Mouse (Mus musculus): Measurements from ENCODE around the gene Mmp7. TPM values are rescaled to one million over a fixed set of nuclear protein-coding genes. Genes with fewer than 3 reads are reported as not detected.

Mmp7 gene
- polyA plus RNA-seq, 1 experiment from 2014 or later: not detected

Other genes with a start within 250 kb of the Mmp7 start
- gene Mmp3, start 246.3 kb upstream of the Mmp7 start, polyA plus RNA-seq (2016; fragmentation: Nextera tagmentation; extraction: Ambion mirVana): not detected in 2 replicates
- not detected in 2 replicates for gene Mmp10, start 189.7 kb upstream of the Mmp7 start, polyA plus RNA-seq (2016; fragmentation: Nextera tagmentation; extraction: Ambion mirVana)
- not detected in 2 replicates for gene Mmp8, start 133.6 kb upstream of the Mmp7 start, polyA plus RNA-seq (2016; fragmentation: Nextera tagmentation; extraction: Ambion mirVana)
- not detected in 2 replicates for gene Mmp27, start 120.7 kb upstream of the Mmp7 start, polyA plus RNA-seq (2016; fragmentation: Nextera tagmentation; extraction: Ambion mirVana)
- gene Mmp20, start 63.9 kb upstream of the Mmp7 start, polyA plus RNA-seq (2016; fragmentation: Nextera tagmentation; extraction: Ambion mirVana): not detected in 2 replicates
- 89.2 and 90.5 TPM in 2 replicates for gene Tmem123, start 72.0 kb downstream of the Mmp7 start, polyA plus RNA-seq (2016; fragmentation: Nextera tagmentation; extraction: Ambion mirVana)
- 26.8 and 37.6 TPM in 2 replicates for gene Birc2, start 145.0 kb downstream of the Mmp7 start, polyA plus RNA-seq (2016; fragmentation: Nextera tagmentation; extraction: Ambion mirVana)
- 7.4 and 8.2 TPM in 2 replicates for gene Birc3, start 181.1 kb downstream of the Mmp7 start, polyA plus RNA-seq (2016; fragmentation: Nextera tagmentation; extraction: Ambion mirVana)